Mouse (Mus musculus): ENCODE results near the gene Olfr1155. TPM values are rescaled to one million over a fixed set of nuclear protein-coding genes. Genes with fewer than 3 reads are reported as not detected.

Olfr1155 gene
- not detected in 2 replicates for polyA plus RNA-seq (2016; fragmentation: Nextera tagmentation; extraction: Ambion mirVana)

- Histone ChIP-seq H3K27ac (ENCODE audit: poor library complexity, severe bottlenecking) (no peak within 1 kb of the TSS), H3K9me3 (replicated peaks) (no peaks in the 10 kb centered on the region; the same call in 1 of the 2 replicates), H3K4me3 (no peak within 1 kb of the TSS), H3K4me2 (no peak within 1 kb of the TSS), H3K9ac (no peak within 1 kb of the TSS), H3K36me3 (no peaks in the 10 kb centered on the region), H3K27me3 (replicated peaks) (no peaks in the 10 kb centered on the region), H3K4me1 (replicated peaks) (no peaks in the 10 kb centered on the region)
- no peak for ATAC-seq (ENCODE audit: insufficient number of reproducible peaks, low FRiP score)
- 85% methylated on average over 1 of the region's 1 CpGs for WGBS
Observed at GRCm38 (mm10) chr2:87945037-87945436, at the start of gene Olfr1155. TSS of gene Olfr1155 (minus strand) at chr2:87945137.

DNA sequence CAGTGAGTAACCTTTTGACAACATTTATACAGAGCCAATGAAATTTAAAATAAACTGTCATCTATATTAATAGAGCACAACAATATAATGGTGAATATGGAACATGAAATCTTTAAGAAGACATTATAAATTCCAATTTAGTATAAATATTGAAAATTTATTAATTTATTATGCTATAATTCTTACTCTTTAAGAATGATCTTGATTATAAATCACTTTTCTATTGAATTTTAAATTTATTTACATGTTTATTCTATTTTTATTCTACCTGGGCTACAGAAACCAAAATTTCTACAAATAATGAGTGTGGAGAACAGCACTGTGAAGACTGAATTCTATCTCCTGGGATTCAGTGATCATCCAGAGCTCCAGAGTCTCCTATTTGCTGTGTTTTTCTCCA lies 44.9 kb upstream of the Olfr1155 start, which contains the start of gene Olfr1158:
Olfr1158 (plus strand) TSS at position 301 of the 400 bp plus-strand sequence.
- H3K9me3 ChIP-seq (replicated peaks) = no peaks in the 10 kb centered on the region
- H3K36me3 ChIP-seq = no peaks in the 10 kb centered on the region
- ATAC-seq (ENCODE audit: insufficient number of reproducible peaks, low FRiP score) = no peak
- no peak within 1 kb of the TSS for H3K4me3 ChIP-seq
- H3K27me3 ChIP-seq (replicated peaks) = no peaks in the 10 kb centered on the region
- no peak within 1 kb of the TSS for H3K9ac ChIP-seq
- H3K27ac ChIP-seq (ENCODE audit: poor library complexity, severe bottlenecking) = no peak within 1 kb of the TSS
- no peaks in the 10 kb centered on the region for H3K4me1 ChIP-seq (replicated peaks)
- H3K4me2 ChIP-seq = no peak within 1 kb of the TSS

GRCm38 (mm10) chr2:87974563-87974962 lies 29.6 kb upstream of the Olfr1155 start, which contains the start of gene Olfr74:
TSS of gene Olfr74 (minus strand) at chr2:87974663.
- Histone ChIP-seq H3K9me3 (replicated peaks) (no peaks in the 10 kb centered on the region), H3K9ac (no peak within 1 kb of the TSS), H3K4me2 (no peak within 1 kb of the TSS), H3K36me3 (no peaks in the 10 kb centered on the region), H3K27me3 (replicated peaks) (no peaks in the 10 kb centered on the region), H3K4me1 (replicated peaks) (no peaks in the 10 kb centered on the region), H3K27ac (ENCODE audit: poor library complexity, severe bottlenecking) (no peak within 1 kb of the TSS), H3K4me3 (no peak within 1 kb of the TSS)
- ATAC-seq (ENCODE audit: insufficient number of reproducible peaks, low FRiP score) = no peak
- WGBS = 60% methylated on average over 3 of the region's 3 CpGs

GRCm38 (mm10) chr2:87968199-87968598 lies 23.3 kb upstream of the Olfr1155 start, which contains the start of gene Olfr1157:
TSS of gene Olfr1157 (minus strand) at chr2:87968299.
- no peak within 1 kb of the TSS for H3K4me3 ChIP-seq
- H3K27ac ChIP-seq (ENCODE audit: poor library complexity, severe bottlenecking) = no peak within 1 kb of the TSS
- no peaks in the 10 kb centered on the region for H3K4me1 ChIP-seq (replicated peaks)
- no peak within 1 kb of the TSS for H3K4me2 ChIP-seq
- H3K27me3 ChIP-seq (replicated peaks) = no peaks in the 10 kb centered on the region
- no peak for ATAC-seq (ENCODE audit: insufficient number of reproducible peaks, low FRiP score)
- WGBS = 90% methylated on average over 4 of the region's 4 CpGs
- 0 out of 2 replicates have a peak, but pooled peaks cover 4% of the 10 kb centered on the region for H3K9me3 ChIP-seq (replicated peaks)
- H3K9ac ChIP-seq = no peak within 1 kb of the TSS
- no peaks in the 10 kb centered on the region for H3K36me3 ChIP-seq

GRCm38 (mm10) chr2:87953000-87953399 lies 8.1 kb upstream of the Olfr1155 start, which contains the start of gene Olfr1156:
TSS of gene Olfr1156 (minus strand) at chr2:87953100.
- H3K9ac ChIP-seq = no peak within 1 kb of the TSS

GRCm38 (mm10) chr2:87905066-87905465 lies 39.9 kb downstream of the Olfr1155 start, which contains the start of gene Olfr1154:
TSS of gene Olfr1154 (minus strand) at chr2:87905166.
- no peak for ATAC-seq (ENCODE audit: insufficient number of reproducible peaks, low FRiP score)
- no peak within 1 kb of the TSS for H3K27ac ChIP-seq (ENCODE audit: poor library complexity, severe bottlenecking)
- H3K9me3 ChIP-seq (replicated peaks) = no peaks in the 10 kb centered on the region
- 69% methylated on average over 1 of the region's 1 CpGs for WGBS
- no peaks in the 10 kb centered on the region for H3K36me3 ChIP-seq
- H3K4me2 ChIP-seq = no peak within 1 kb of the TSS
- no peak within 1 kb of the TSS for H3K9ac ChIP-seq
- H3K27me3 ChIP-seq (replicated peaks) = no peaks in the 10 kb centered on the region
- no peaks in the 10 kb centered on the region for H3K4me1 ChIP-seq (replicated peaks)
- no peak within 1 kb of the TSS for H3K4me3 ChIP-seq

More at GRCm38 (mm10) chr2:87953000-87953399, 8.1 kb upstream of the Olfr1155 start, which contains the start of gene Olfr1156:
- Histone ChIP-seq H3K4me3 (no peak within 1 kb of the TSS), H3K9me3 (replicated peaks) (no peaks in the 10 kb centered on the region), H3K27ac (ENCODE audit: poor library complexity, severe bottlenecking) (no peak within 1 kb of the TSS), H3K4me2 (no peak within 1 kb of the TSS), H3K36me3 (no peaks in the 10 kb centered on the region), H3K4me1 (replicated peaks) (no peaks in the 10 kb centered on the region), H3K27me3 (replicated peaks) (no peaks in the 10 kb centered on the region)
- ATAC-seq (ENCODE audit: insufficient number of reproducible peaks, low FRiP score) = no peak

- Histone ChIP-seq H3K27ac (ENCODE audit: poor library complexity, severe bottlenecking) (no peak within 1 kb of the TSS), H3K4me3 (no peak within 1 kb of the TSS), H3K27me3 (replicated peaks) (no peaks in the 10 kb centered on the region), H3K9me3 (replicated peaks) (peaks cover 4% of the 10 kb centered on the region; the same call in 1 of the 2 replicates), H3K36me3 (no peaks in the 10 kb centered on the region), H3K4me1 (replicated peaks) (no peaks in the 10 kb centered on the region), H3K4me2 (no peak within 1 kb of the TSS), H3K9ac (no peak within 1 kb of the TSS)
- WGBS = 70% methylated on average over 1 of the region's 1 CpGs
- ATAC-seq (ENCODE audit: insufficient number of reproducible peaks, low FRiP score) = no peak
Observed at GRCm38 (mm10) chr2:87894662-87895061, 50.3 kb downstream of the Olfr1155 start, which contains the start of gene Olfr1153. TSS of gene Olfr1153 (plus strand) at chr2:87894962.

Other genes with a start within 250 kb of the Olfr1155 start
- not detected in 2 replicates for gene Olfr1137, start 232.0 kb downstream of the Olfr1155 start, polyA plus RNA-seq (2016; fragmentation: Nextera tagmentation; extraction: Ambion mirVana)
- not detected in 2 replicates for gene Olfr1138, start 205.2 kb downstream of the Olfr1155 start, polyA plus RNA-seq (2016; fragmentation: Nextera tagmentation; extraction: Ambion mirVana)
- not detected in 2 replicates for gene Olfr1140, start 201.4 kb downstream of the Olfr1155 start, polyA plus RNA-seq (2016; fragmentation: Nextera tagmentation; extraction: Ambion mirVana)
- gene Olfr1141, start 191.1 kb downstream of the Olfr1155 start, polyA plus RNA-seq (2016; fragmentation: Nextera tagmentation; extraction: Ambion mirVana) = not detected in 2 replicates
- not detected in 2 replicates for gene Olfr152, start 165.7 kb downstream of the Olfr1155 start, polyA plus RNA-seq (2016; fragmentation: Nextera tagmentation; extraction: Ambion mirVana)
- gene Olfr1143, start 144.5 kb downstream of the Olfr1155 start, polyA plus RNA-seq (2016; fragmentation: Nextera tagmentation; extraction: Ambion mirVana) = not detected in 2 replicates
- gene Olfr1145, start 135.3 kb downstream of the Olfr1155 start, polyA plus RNA-seq (2016; fragmentation: Nextera tagmentation; extraction: Ambion mirVana) = not detected in 2 replicates
- not detected in 2 replicates for gene Olfr1148, start 114.6 kb downstream of the Olfr1155 start, polyA plus RNA-seq (2016; fragmentation: Nextera tagmentation; extraction: Ambion mirVana)
- not detected in 2 replicates for gene Olfr1150-ps1, start 101.1 kb downstream of the Olfr1155 start, polyA plus RNA-seq (2016; fragmentation: Nextera tagmentation; extraction: Ambion mirVana)
- gene Olfr1151, start 89.3 kb downstream of the Olfr1155 start, polyA plus RNA-seq (2016; fragmentation: Nextera tagmentation; extraction: Ambion mirVana) = not detected in 2 replicates
- gene Olfr1152, start 78.6 kb downstream of the Olfr1155 start, polyA plus RNA-seq (2016; fragmentation: Nextera tagmentation; extraction: Ambion mirVana) = not detected in 2 replicates
- gene Olfr1153, start 50.2 kb downstream of the Olfr1155 start, polyA plus RNA-seq (2016; fragmentation: Nextera tagmentation; extraction: Ambion mirVana) = not detected in 2 replicates
- gene Olfr1154, start 40.0 kb downstream of the Olfr1155 start, polyA plus RNA-seq (2016; fragmentation: Nextera tagmentation; extraction: Ambion mirVana) = not detected in 2 replicates
- gene Olfr1156, start 8.0 kb upstream of the Olfr1155 start, polyA plus RNA-seq (2016; fragmentation: Nextera tagmentation; extraction: Ambion mirVana) = not detected in 2 replicates
- not detected in 2 replicates for gene Olfr1157, start 23.2 kb upstream of the Olfr1155 start, polyA plus RNA-seq (2016; fragmentation: Nextera tagmentation; extraction: Ambion mirVana)
- gene Olfr74, start 29.5 kb upstream of the Olfr1155 start, polyA plus RNA-seq (2016; fragmentation: Nextera tagmentation; extraction: Ambion mirVana) = not detected in 2 replicates
- not detected in 2 replicates for gene Olfr1158, start 45.0 kb upstream of the Olfr1155 start, polyA plus RNA-seq (2016; fragmentation: Nextera tagmentation; extraction: Ambion mirVana)
- not detected in 2 replicates for gene Olfr1160, start 63.1 kb upstream of the Olfr1155 start, polyA plus RNA-seq (2016; fragmentation: Nextera tagmentation; extraction: Ambion mirVana)
- gene Olfr1161, start 77.6 kb upstream of the Olfr1155 start, polyA plus RNA-seq (2016; fragmentation: Nextera tagmentation; extraction: Ambion mirVana) = not detected in 2 replicates
- not detected in 2 replicates for gene Olfr73, start 92.6 kb upstream of the Olfr1155 start, polyA plus RNA-seq (2016; fragmentation: Nextera tagmentation; extraction: Ambion mirVana)
- not detected in 2 replicates for gene Olfr1162, start 106.0 kb upstream of the Olfr1155 start, polyA plus RNA-seq (2016; fragmentation: Nextera tagmentation; extraction: Ambion mirVana)
- not detected in 2 replicates for gene Olfr1163, start 126.7 kb upstream of the Olfr1155 start, polyA plus RNA-seq (2016; fragmentation: Nextera tagmentation; extraction: Ambion mirVana)
- gene Olfr1164, start 148.8 kb upstream of the Olfr1155 start, polyA plus RNA-seq (2016; fragmentation: Nextera tagmentation; extraction: Ambion mirVana) = not detected in 2 replicates
- not detected in 2 replicates for gene Olfr1166, start 183.1 kb upstream of the Olfr1155 start, polyA plus RNA-seq (2016; fragmentation: Nextera tagmentation; extraction: Ambion mirVana)
- not detected in 2 replicates for gene Olfr1167, start 210.1 kb upstream of the Olfr1155 start, polyA plus RNA-seq (2016; fragmentation: Nextera tagmentation; extraction: Ambion mirVana)
- not detected in 2 replicates for gene Olfr1168, start 236.7 kb upstream of the Olfr1155 start, polyA plus RNA-seq (2016; fragmentation: Nextera tagmentation; extraction: Ambion mirVana)

All from heart, embryonic 12.5 days (tissue).